Mouse (Mus musculus) effector memory CD4-positive, alpha-beta T cell, adult 7 months (primary cell): ENCODE measurements around the gene Ift172. TPM values are rescaled to one million over a fixed set of nuclear protein-coding genes. Genes with fewer than 3 reads are reported as not detected.

Experiments
- polyA plus RNA-seq: library from polyadenylated mRNA; unstranded; fragments of 100-300 nt; shearing (Covaris generic); gene quantifications from one replicate; pipeline ENCODE4 v1.2.1, GENCODE M21; 2017

Gene Ift172
- polyA plus RNA-seq, result 11.4 TPM

GRCm38 (mm10) chr5:31290521-31291360, at the start of gene Ift172:
Gene Ift172, minus strand, starts transcription at chr5:31291116.

GRCm38 (mm10) chr5:31297047-31297757, 6.3 kb upstream of the Ift172 start, which contains the start of gene Gckr:
Gene Gckr, plus strand, starts transcription at chr5:31297443.

GRCm38 (mm10) chr5:31295606-31296141, 4.8 kb upstream of the Ift172 start, which contains the start of gene Fndc4:
Gene Fndc4, minus strand, starts transcription at chr5:31296080.

GRCm38 (mm10) chr5:31251541-31252101, 39.3 kb downstream of the Ift172 start, which contains the start of gene Krtcap3:
Gene Krtcap3, plus strand, starts transcription at chr5:31251691.

GRCm38 (mm10) chr5:31240637-31241521, 50.0 kb downstream of the Ift172 start, which contains the start of the genes Nrbp1 and Gm9970:
Gene Nrbp1, plus strand, starts transcription at chr5:31240864.
Gene Gm9970, minus strand, starts transcription at chr5:31241232.

GRCm38 (mm10) chr5:31220448-31221303, 70.2 kb downstream of the Ift172 start, which contains the start of gene Ppm1g:
Gene Ppm1g, minus strand, starts transcription at chr5:31220687.

Other genes with a start within 250 kb of the Ift172 start
- 54.6 TPM for gene Atraid, start 242.8 kb downstream of the Ift172 start, polyA plus RNA-seq
- gene Slc5a6, start 242.2 kb downstream of the Ift172 start, polyA plus RNA-seq, result 5.9 TPM
- gene Cad, start 236.3 kb downstream of the Ift172 start, polyA plus RNA-seq, result 19.3 TPM
- gene Dnajc5g, start 184.8 kb downstream of the Ift172 start, polyA plus RNA-seq, result not detected
- gene Slc30a3, start 182.9 kb downstream of the Ift172 start, polyA plus RNA-seq, result 0.22 TPM
- not detected for gene Trim54, start 174.4 kb downstream of the Ift172 start, polyA plus RNA-seq
- not detected for gene Ucn, start 152.3 kb downstream of the Ift172 start, polyA plus RNA-seq
- gene Mpv17, start 136.9 kb downstream of the Ift172 start, polyA plus RNA-seq, result 22.2 TPM
- 0.72 TPM for gene Gm29609, start 111.2 kb downstream of the Ift172 start, polyA plus RNA-seq
- gene Gtf3c2, start 111.0 kb downstream of the Ift172 start, polyA plus RNA-seq, result 85.8 TPM
- 84.4 TPM for gene Snx17, start 97.9 kb downstream of the Ift172 start, polyA plus RNA-seq
- 33.5 TPM for gene Eif2b4, start 97.7 kb downstream of the Ift172 start, polyA plus RNA-seq
- gene Zfp513, start 88.8 kb downstream of the Ift172 start, polyA plus RNA-seq, result 26.7 TPM
- gene Ppm1g, start 70.4 kb downstream of the Ift172 start, polyA plus RNA-seq, result 154 TPM
- 252 TPM for gene Nrbp1, start 50.3 kb downstream of the Ift172 start, polyA plus RNA-seq
- not detected for gene Gm9970, start 49.9 kb downstream of the Ift172 start, polyA plus RNA-seq
- gene Krtcap3, start 39.4 kb downstream of the Ift172 start, polyA plus RNA-seq, result 29.2 TPM
- 3.8 TPM for gene Fndc4, start 5.0 kb upstream of the Ift172 start, polyA plus RNA-seq
- 0.80 TPM for gene Gckr, start 6.3 kb upstream of the Ift172 start, polyA plus RNA-seq
- gene Zfp512, start 161.3 kb upstream of the Ift172 start, polyA plus RNA-seq, result 26.9 TPM
- 0.45 TPM for gene 4930548H24Rik, start 194.6 kb upstream of the Ift172 start, polyA plus RNA-seq
- gene Gpn1, start 203.6 kb upstream of the Ift172 start, polyA plus RNA-seq, result 33.0 TPM
- gene Slc4a1ap, start 235.9 kb upstream of the Ift172 start, polyA plus RNA-seq, result 56.8 TPM
- gene Supt7l, start 236.7 kb upstream of the Ift172 start, polyA plus RNA-seq, result 13.4 TPM